In genomic region chr7:134372276-134372675, GRCm38 (mm10) we compare ENCODE assay signal across 21 mouse cellular contexts. TPM values are rescaled to one million over a fixed set of nuclear protein-coding genes. Genes with fewer than 3 reads are reported as not detected.
A peak's percentile ranks its signal among the peaks of the same experiment; 100 is the strongest.
DNase-seq lines count a peak whose midpoint lies in the region.
"Had no signal": no experiment of that assay in that cellular context is flagged by ENCODE, and none has a peak within 500 bp of the region (broad histone marks: within the 10 kb centered on the region; RNA-seq: fewer than 3 reads in every experiment).

No protein-coding gene starts in this region.

- DNase-seq in adrenal gland, adult (ENCODE audit: inconsistent age in 2 of 2, low spot score in 1 of 2) = peak; percentile 59 to 83
- DNase-seq in adrenal gland, adult 18-20 months (ENCODE audit: low spot score in 2 of 2) = no peak
- DNase-seq in kidney, adult 18-20 months = peak; percentile 16
- no peak for DNase-seq in kidney, postnatal 4 days
- DNase-seq in ovary, postnatal 36 days (ENCODE audit: low spot score) = peak; percentile 9
- DNase-seq in ovary, adult 18-20 months (ENCODE audit: low spot score) = no peak
- DNase-seq in kidney, postnatal 36 days = peak; percentile 46 to 51
- no peak for DNase-seq in left cerebral cortex, postnatal 4 days
- DNase-seq: cerebellum, adult 18-20 months; cerebellum, postnatal 10 days; forebrain, postnatal 0 days; heart, postnatal 4 days; lung, embryonic 14.5 days; lung, postnatal 14 days; right cerebral cortex, adult 18-20 months; right cerebral cortex, postnatal 4 days; thymus, adult 18-20 months; thymus, postnatal 25 days had no signal

- intact Hi-C loops in left cerebral cortex, postnatal 4 days (cut with DNase I) = no loop called here

RNA-seq across cellular contexts. Expression of gene D7Ertd443e, which starts 13.2 kb away (rescaled TPM):
- 1 to 10 TPM; 4.0 to 5.0 TPM for total RNA-seq in adrenal gland, adult 18-20 months (2021)
- total RNA-seq in left cerebral cortex, postnatal 4 days (2021) = under 1 TPM; 0.30 to 0.93 TPM
- total RNA-seq: CH12.LX; ES-E14; gastrocnemius, adult 8-10 months had no signal

Comparison
In these comparisons a context has a peak if more than half of its experiments do, and no peak if none do; other contexts are left out.
1. DNase-seq: peak in adrenal gland, adult (2 of 2), kidney, adult 18-20 months (single experiment), ovary, postnatal 36 days (single experiment) and kidney, postnatal 36 days (2 of 2); none in adrenal gland, adult 18-20 months (0 of 2), kidney, postnatal 4 days (0 of 2), ovary, adult 18-20 months (single experiment) and left cerebral cortex, postnatal 4 days (single experiment).